Mouse (Mus musculus): ENCODE results near the gene Rtl6.

DNA sequence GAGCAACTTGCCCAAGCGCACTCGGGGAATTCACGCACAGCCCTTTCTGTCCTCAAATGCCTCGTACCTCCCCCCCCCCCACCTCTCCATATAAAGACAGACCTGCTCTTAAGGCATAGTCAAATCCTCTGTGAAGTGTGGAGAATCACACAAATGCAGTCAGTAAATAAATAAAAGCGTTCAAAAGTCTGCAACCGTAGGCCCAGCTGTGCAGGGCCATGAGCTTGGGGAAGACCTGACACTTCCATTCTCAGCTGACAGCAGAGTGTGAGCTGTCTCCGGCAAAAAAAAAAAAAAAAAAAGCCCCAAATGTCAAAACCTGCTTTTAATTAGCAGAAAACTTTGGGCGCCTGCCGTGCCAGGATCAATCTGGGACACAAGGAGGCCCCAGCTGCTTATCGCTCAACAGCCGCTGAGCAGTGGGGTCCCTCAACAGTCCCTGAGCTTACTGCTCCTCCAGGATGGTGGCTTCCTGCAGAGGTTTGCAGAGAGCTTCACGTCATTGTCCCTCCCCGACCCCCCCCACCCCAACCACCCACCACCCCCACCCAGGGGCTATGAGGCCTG lies 34.0 kb upstream of the Rtl6 start:
- TF ChIP-seq CTCF (IDR thresholded peaks at IDR 0.05; ENCODE audit: insufficient read depth, low read depth, low read length) (no peak), POLR2A (IDR thresholded peaks at IDR 0.05; ENCODE audit: insufficient read depth, low read depth, low read length) (no peak)

All from olfactory bulb, adult 2 months (tissue).